Mouse (Mus musculus) layer of hippocampus, adult 11-12 months (tissue): ENCODE results near the gene Rdm1.
A peak's percentile ranks its signal among the peaks of the same experiment; 100 is the strongest.
"Not testable (repeated sequence)": the region's sequence is repeated elsewhere in the genome, so short reads cannot be mapped to it uniquely, and the experiment has no call there.

Experiments used
- DNase-seq: peaks from one replicate; pipeline ENCODE4 v3.0.0; 2022; ENCODE audit warnings: low spot score

Rdm1 gene

DNA sequence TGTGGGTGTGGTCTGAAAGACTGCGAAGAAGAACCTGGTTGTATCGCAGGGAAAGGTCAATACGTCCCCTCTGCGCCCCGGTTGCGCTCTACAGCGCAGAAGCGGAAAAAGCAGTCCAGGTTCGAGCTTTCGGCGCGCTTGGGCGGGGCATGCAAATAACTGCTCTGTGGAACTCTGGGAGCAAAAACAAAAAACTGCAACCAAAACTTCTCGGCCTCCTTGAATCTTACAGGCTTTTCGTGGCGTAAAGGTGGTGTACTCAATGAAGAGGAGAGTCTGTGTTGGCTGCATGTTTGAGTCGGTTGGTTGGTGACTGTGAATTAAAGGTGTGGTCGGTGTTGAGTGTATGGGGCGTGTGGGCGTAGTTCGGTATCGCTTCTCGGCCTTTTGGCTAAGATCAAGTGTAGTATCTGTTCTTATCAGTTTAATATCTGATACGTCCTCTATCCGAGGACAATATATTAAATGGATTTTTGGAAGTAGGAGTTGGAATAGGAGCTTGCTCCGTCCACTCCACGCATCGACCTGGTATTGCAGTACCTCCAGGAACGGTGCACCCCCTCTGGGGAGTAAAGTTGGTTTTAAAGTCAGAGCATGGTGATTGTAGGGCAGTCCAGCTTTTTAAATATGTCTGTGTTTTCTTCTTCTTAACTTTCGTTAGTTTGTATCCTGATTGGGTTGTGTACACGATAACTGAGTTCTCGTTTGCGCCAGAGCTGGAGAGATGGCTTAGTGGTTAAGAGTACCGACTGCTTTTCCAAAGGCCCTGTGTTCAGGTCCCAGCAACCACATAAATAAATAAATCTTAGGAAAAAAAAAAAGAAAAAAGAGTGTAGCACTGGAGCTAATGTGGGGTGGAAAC, at the start of gene Rdm1:
Rdm1 (plus strand) TSS at position 201 of the 862 bp plus-strand sequence.
- DNase-seq: peak; percentile 85

DNA sequence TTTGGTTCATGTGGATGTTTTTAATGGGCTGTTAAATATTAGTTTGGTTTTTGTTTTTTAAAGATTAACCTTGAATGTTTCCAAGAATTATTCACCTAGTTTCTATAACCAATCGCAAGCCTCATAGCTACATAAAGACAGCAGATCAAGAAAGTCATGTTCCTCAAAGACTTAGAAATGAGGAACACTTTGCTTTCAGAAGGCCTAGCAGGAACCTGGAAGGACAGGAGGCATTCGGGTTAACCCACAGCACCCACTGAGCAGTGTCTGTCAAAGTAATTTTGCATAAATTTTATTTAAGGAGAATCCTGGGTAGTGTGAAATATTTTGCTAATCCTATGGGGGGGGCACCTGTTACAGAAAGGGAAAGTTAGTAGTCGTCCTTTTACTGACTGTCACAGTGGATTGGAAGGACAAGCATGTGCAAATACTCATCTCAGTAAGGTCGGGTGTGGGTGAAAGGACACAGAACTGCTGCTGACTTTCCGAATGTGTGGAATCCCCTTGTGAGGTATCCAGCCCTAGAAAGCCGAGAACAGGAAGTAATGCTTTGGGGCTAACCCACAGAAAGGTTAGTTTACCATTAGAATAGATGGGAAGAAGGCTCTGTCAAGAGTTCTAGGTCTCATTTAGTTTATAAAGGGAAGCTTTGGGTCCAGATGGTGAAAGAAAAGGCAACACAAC, 45.8 kb upstream of the Rdm1 start:
- no peak for DNase-seq

DNA sequence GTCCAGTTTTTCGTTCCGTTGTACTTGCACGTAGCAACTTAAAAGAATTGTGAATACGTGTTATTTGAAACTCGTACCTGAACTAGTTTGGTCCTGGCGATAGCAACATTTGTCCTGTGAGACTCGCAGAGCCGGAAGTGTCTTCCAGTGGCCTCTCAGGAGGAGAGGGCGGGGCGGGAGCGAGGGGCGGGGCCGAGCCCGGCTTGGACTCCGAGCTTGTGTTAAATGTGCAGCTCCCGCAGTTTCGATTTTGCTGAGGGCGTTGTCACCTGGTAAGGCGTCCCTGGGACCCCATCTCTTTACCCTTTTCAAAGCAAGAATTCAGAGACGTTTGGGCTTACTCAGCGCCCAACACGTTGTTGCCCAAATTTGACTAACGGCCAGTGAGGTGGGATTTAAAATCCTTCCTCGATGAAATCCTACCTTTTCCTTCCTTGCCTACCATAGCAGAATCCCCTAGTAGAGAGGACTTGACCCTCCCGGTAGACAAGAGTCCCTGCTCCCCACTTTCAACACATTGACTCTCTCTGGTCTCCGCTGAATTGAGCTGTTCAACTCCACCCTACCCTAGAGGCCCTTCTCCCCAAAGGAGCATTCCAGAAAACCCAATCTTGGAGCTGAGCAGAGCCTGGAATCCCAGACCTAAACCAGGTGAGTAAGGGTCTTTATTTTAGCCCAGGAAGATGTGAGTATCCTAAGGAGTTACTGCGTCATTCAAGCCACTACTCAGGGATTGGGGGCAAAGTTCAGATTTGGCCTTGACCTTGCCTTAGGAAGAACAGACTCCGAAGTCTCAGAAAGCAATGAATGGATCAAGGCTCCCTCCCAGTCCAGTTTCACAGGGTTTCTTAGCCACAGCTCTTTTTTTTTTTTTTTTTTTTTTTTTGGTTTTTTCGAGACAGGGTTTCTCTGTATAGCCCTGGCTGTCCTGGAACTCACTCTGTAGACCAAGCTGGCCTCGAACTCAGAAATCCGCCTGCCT, 44.6 kb upstream of the Rdm1 start, which contains the start of gene Tmem106a:
Tmem106a (plus strand) TSS at position 189 of the 982 bp plus-strand sequence.
- no peak for DNase-seq

DNA sequence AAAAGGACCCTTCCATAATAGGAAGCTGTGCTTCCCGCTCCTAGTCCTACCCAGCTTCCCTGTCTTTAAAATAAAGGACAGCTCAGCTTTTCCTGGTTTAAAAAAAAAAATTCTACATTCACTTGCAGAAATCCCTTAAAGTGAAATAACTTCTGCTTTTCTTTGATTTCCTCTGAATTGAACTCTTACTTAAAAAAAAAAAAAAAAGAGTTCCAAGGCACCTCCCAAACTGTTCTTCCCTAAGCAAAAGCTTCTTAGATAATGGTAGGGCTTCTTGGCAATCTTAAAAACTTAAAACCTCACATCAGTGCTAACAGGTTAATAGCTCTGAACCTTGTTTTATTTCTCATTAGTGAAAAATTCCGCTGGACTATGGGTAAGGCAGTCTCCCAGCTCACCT, 43.8 kb upstream of the Rdm1 start:
- DNase-seq: no peak

DNA sequence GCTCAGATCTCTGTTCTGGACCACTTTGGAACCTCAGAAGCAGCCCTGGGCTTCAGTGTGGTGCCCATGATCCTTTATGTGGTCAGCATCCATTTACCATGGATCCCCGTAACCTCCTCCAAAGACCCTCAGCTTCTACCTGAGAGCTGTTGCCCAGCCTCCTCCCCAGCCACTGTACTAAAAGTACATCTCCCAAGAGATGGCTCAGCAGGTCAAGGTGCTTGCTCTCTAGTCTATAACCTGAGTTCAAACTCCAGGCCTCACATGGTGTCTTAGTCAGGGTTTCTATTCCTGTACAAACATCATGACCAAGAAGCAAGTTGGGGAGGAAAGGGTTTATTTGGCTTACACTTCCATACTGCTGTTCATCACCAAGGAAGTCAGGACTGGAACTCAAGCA, 42.0 kb upstream of the Rdm1 start:
- not testable (repeated sequence) for DNase-seq

DNA sequence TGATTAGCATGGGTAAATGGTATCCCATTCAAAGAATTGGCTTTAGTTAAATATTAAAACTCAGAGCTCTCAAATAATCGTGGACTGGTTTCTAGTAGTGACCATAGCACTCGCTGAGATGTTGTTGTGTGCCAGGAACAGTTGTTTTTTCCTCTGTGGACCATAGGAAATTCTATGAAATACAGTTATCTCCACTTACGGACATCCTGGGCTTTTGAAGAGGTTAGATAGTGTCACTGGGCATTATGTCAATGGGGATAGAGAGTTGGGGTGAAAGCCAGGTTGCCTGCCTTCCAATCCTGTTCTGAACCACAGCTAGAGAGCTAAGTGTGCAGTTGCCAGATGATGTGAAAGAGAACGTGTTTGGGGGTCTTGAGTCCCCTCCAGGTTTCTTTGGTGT, 41.2 kb upstream of the Rdm1 start:
- DNase-seq: no peak

DNA sequence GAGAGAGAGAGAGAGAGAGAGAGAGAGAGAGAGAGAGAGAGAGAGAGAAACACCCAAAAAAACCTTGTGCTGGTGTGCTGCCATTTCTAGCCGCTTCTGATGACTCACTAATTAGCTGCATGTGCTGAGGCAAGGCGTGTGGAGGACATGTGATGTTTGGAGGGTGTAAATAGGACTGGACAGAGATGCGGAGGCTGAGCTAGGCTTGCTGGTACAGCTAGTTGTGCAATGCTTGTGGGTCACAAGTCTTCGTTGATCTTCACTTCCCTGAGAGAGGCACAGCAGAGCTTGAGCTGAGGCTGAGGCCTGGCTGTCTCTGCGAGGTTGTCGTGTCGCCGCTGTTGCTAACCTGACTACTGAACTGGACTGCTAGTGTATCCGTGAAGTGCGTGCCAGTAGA, 39.3 kb upstream of the Rdm1 start:
- peak; percentile 43 for DNase-seq

DNA sequence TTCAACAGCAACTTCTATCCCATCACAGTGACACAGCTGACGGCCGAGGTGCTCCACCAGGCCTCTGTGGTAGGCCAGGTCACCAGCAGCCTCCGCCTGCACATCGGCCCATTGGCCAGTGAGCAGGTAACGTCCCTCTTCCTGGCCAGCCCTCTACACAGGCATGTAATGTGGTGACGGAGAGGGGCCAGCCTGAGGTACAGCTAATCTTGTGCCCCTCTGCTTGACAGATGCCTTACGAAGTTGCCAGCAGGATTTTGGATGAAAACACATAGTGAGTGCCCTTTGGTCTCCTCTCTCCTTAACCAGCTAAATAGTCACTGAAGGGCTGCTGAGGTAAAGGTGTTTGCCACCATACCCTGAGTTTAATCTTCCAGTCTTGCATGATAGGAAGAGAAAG, 38.1 kb upstream of the Rdm1 start:
- no peak for DNase-seq

DNA sequence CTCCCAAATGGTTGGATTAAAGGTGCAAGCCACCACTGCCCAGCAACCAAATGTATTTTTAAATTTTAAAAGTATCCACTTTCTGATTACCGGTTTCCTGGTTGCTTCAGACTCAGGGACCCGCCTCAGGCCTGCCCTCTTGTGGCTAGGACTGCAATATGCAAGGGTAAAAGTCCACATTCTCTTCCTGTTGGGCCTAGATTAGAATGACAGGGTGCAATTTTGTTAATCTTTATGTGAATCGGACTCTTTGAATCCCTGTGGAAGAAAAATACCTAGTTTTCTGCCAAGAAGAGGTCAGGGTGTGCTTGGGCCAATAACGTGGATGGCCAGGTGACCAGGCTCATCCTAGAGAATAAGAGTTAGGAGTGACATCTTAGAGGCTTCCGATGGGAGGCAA, 37.6 kb upstream of the Rdm1 start:
- DNase-seq: peak; percentile 53

DNA sequence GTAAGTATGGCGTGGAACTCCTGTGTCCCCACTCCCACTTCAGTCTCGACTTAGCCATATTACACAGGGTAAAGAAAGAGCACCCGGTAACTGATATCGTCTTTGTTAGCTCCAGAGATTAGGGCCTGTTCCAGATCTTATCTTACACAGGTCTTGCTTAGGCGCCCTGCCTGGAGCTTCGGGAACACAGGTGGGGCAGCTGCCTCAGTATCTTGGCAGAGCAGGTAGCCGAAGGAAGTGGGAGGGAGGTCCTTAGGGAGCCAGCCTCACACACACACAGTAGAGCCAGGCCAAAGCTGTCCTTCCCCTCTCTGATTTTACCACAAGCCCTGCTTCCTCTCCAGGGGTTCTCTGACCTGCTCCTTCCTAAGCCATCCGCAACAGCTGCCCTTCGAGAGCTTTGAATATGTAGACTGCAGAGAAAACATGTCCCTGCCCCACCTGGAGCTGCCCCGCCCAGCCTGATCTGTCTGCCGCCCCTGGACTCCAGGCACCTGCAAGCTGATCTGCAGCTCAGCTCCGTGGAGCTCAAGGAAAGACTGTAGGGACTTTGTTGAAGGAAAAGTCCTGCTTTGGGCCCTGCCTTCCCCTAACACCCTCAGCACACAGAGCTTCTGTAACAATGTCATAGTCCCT, 36.9 kb upstream of the Rdm1 start:
- no peak for DNase-seq

DNA sequence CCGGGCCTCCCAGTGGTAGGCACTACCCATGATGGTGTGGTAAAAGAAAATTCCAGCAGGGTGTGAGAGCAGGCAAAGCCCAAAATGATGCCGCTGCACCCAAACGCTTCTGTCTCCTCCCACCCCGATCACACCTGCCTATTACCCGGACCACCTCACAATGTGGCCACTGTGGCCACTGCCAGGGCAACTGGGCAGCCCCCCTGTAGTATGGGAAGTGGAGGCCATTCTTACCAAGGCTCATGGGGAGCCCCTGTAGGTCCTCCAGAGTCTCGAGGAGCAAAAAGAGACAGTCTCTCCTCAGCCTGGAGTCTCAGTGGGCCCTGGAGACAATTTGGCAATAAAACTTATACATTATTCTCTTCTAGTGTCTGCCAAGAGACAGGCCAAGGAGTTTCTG, 27.8 kb upstream of the Rdm1 start, which contains the start of gene Gm11634:
Gm11634 (minus strand) TSS at position 101 of the 400 bp plus-strand sequence.
- no peak for DNase-seq

DNA sequence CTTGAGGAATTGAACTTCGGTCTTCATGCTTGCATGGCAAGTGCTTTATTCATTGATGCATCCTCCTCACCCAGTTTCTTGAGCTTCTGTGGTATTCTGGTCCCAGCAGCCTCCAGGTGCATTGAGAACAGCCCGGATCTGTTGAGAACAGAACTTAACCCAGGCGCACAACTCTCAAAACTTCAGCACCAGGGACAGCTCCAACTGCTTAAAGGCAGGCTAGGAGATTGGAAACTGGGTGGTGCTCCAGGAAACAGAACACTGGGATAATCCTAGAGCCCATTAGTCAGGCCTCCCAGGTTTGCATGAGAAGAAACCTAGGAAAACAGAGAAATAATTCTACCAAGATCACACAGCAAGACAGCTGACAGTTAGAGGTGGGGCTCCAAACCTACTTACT, 24.5 kb upstream of the Rdm1 start:
- DNase-seq: no peak

DNA sequence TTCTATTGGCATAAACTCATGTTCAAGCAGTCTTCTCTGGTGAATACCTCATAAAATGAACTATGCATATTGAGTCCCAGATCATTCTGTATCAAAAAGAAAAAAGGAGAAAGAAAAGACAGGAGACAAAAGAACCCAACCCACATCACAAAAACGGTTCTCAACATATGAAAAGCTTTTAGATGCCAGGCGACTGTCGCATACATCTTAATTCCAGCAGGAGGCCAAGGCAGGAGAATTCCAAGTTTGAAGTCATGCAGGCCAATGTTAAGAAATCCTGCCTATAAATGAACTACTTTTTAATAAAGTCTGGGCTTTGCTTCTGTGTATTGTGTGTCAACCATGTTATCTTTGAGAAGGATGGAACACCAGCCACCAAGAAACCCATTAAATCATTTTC, 22.9 kb upstream of the Rdm1 start:
- DNase-seq: no peak

DNA sequence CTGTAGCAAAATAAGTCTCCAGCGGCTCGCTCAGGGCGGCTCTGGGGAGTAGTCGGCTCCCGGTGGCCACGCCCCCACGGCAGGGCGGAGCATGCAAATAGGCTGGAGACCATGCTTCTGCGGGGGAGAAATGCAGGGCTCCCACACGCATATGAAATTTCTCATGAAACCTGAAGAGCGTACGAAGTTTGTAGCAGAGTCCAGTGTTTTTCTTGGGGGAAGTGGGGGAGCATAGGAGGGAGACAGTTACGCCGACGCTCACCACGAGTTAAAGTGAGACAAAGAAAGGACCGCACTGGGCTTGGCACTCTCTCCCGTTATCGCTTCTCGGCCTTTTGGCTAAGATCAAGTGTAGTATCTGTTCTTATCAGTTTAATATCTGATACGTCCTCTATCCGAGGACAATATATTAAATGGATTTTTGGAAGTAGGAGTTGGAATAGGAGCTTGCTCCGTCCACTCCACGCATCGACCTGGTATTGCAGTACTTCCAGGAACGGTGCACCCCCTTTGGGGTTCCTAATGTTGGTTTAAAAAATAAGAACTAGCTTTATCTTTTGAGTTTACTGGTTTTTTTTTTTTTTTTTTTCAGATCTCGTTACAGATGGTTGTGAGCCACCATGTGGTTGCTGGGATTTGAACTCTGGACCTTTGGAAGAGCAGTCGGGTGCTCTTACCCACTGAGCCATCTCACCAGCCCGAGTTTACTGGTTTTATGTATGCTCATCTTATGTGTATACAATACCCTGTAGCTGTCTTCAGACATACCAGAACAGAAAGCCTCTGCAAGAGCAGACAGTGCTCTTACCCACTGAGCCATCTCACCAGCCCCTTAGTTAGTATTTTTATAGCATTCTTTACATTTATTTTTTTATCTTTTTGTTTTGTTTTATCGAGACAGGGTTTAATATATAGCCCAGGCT, 22.2 kb upstream of the Rdm1 start:
- peak; percentile 43 for DNase-seq

DNA sequence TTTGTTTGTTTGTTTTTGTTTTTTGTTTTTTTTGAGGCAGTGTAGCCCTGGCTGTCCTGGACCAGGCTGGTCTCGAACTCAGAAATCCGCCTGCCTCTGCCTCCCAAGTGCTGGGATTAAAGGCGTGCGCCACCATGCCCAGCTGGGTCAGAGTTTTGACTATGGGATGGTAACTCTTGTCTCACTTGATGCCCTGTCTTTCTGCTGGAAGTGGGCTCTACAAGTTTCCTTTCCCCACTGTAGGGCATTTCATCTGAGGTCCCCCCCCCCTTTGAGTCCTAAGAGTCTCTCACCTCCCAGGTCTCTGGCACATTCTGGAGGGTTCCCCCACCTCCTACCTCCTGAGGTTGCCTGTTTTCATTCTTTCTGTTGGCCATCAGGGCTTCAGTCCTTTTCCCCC, 19.9 kb upstream of the Rdm1 start:
- not testable (repeated sequence) for DNase-seq

DNA sequence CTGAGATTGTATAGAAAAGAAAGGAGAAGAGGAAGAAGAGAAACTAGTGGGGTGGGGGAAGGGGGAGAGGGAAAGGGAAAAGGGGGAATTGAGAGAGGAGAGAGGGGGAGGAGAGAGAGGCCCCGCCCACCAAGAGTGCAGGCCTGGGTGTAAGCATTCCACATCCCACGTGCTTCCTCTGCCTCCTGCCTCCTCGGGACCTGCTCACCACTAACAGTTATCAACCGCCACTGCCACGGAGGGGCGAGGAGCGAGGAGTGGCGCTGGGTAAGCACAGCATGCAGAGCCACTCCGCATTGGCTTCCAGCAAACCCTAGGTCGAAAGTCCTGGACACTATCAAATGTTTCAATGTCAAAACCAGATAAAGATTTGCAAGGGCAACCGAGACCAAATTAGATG, 16.6 kb upstream of the Rdm1 start:
- no peak for DNase-seq

DNA sequence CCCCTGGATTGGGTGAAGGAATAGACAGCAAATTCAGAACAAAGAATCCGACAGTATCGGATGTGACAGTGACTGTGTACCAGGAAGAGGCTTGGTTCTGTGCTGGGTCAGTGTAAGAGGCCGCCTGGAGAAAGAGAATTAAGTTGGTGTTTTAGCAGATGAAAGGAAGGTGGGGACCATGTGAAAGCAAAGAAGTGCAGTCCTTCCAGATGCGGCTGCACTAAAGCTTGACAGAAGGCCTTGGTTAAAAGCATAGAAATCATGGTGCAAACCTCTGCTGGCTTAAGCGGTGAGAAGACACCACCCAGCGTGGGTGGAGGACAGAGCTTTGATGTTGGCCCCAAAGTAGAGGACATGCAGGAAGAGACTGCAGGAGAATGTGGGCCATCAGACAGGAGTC, 13.4 kb upstream of the Rdm1 start:
- DNase-seq: no peak

DNA sequence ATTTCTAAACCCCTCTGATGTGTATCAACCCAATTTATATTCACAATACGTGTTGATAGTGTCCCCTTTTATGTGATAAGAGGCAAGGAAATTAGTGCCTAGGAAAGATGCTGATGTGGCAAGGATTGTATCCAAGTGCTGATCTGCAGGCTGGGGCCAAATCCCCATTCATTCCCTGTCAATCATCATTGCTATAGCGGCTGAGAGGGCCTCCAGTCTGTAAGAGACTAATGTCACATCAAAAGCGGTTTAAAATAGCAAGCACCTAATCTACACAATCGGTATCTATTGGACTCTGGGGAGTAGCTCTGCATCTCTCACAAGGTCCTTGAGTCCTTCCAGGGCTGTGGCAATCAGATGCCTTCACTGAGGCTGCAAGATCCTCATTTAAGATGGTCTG, 12.9 kb upstream of the Rdm1 start:
- no peak for DNase-seq

DNA sequence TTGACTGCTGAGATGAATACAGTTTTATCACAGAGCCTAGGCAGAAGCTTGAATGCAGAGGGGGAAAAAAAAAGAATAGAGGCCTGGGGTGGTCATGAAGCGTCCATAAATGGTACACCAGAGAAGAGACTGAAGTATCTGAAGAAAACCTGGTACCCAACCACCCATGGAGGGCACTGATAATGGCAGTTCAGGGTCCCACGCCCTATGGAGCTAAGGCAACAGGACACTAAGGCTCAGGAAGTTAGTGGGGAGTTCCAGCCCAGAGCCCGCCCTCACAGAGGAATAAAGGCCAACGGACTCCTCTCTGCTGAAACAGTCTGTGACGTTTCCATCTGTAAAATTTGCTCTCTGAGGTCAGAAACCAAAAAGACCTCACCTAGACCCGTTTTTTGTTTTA, 11.6 kb upstream of the Rdm1 start:
- no peak for DNase-seq

DNA sequence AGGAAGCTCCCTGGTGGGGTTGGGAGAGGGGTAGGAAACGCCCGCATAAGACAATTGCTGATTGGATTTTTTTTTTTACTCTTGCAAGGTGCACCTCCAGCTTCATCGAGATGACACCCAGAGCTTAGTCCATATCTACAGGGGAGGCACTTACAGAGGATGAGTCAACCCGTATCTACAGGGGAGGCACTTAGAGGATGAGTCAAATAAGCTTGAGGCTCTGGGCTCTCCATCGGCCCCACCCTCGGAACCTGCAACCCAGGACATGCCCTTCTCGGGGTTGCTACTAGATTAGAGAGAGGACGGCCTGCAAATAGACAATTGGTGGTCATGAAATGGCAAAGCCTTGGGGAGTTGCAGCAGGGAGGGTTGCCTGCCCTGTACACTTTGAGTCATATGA, 10.9 kb upstream of the Rdm1 start:
- no peak for DNase-seq
